In genomic region chr11:5541799-5542481, GRCm38 (mm10) we compare ENCODE assay signal across 8 mouse cellular contexts. TPM values are rescaled to one million over a fixed set of nuclear protein-coding genes. Genes with fewer than 3 reads are reported as not detected.
A peak's percentile ranks its signal among the peaks of the same experiment; 100 is the strongest.
DNase-seq lines count a peak whose midpoint lies in the region; ATAC-seq and TF ChIP-seq lines count a peak whose summit lies in the region.

TSS of gene Ccdc117 (minus strand) at chr11:5542187.

- DNase-seq in 416B (ENCODE audit: low read depth) = peak; percentile 98
- peak; percentile 95 for DNase-seq in heart, adult 8-10 months (ENCODE audit: low spot score)
- DNase-seq in monocyte, adult 2 months (ENCODE audit: low read depth in 1 of 2, low spot score in 2 of 2) = peak; percentile 59 to 72
- DNase-seq in spleen, postnatal 36 days (ENCODE audit: low spot score in 2 of 2) = peak; percentile 94 to 95

- H3K27me3 ChIP-seq in embryonic facial prominence, embryonic 15.5 days = no peaks in the 10 kb centered on the region
- H3K27me3 ChIP-seq in kidney, embryonic 14.5 days (ENCODE audit: control insufficient read depth, insufficient read depth, low read length) = no peaks in the 10 kb centered on the region
- no peaks in the 10 kb centered on the region for H3K27me3 ChIP-seq in limb, embryonic 15.5 days

- H3K36me3 ChIP-seq in embryonic facial prominence, embryonic 15.5 days = peaks cover 15% of the 10 kb centered on the region
- H3K36me3 ChIP-seq in kidney, embryonic 14.5 days (ENCODE audit: control insufficient read depth, insufficient read depth, low read length) = peaks cover 9% of the 10 kb centered on the region; the same call in 1 of the 2 replicates
- 0 out of 2 replicates have a peak, but pooled peaks cover 4% of the 10 kb centered on the region for H3K36me3 ChIP-seq in limb, embryonic 15.5 days

- peak; percentile 96 for ATAC-seq in embryonic facial prominence, embryonic 15.5 days (ENCODE audit: insufficient number of reproducible peaks, low FRiP score, low TSS enrichment, low read depth)
- ATAC-seq in kidney, embryonic 14.5 days (ENCODE audit: low FRiP score, low TSS enrichment) = peak; percentile 99
- ATAC-seq in limb, embryonic 15.5 days (ENCODE audit: insufficient number of reproducible peaks, low FRiP score, low TSS enrichment, low read depth) = peak; percentile 98

- H3K4me3 ChIP-seq in bone marrow, adult 2 months (replicated peaks; ENCODE audit: control insufficient read depth, low read depth, low read length) = peak within 1 kb of the TSS; percentile 86
- peak within 1 kb of the TSS; percentile 91 for H3K4me3 ChIP-seq in embryonic facial prominence, embryonic 15.5 days (replicated peaks)
- H3K4me3 ChIP-seq in kidney, embryonic 14.5 days (ENCODE audit: low read length) = peak within 1 kb of the TSS; percentile 89
- peak within 1 kb of the TSS; percentile 91 for H3K4me3 ChIP-seq in limb, embryonic 15.5 days

- H3K27ac ChIP-seq in bone marrow, adult 2 months (ENCODE audit: control insufficient read depth, insufficient read depth, low read depth, low read length, poor library complexity) = peak within 1 kb of the TSS; percentile 80
- H3K27ac ChIP-seq in embryonic facial prominence, embryonic 15.5 days (replicated peaks) = peak within 1 kb of the TSS; percentile 76
- H3K27ac ChIP-seq in kidney, embryonic 14.5 days (ENCODE audit: low read depth, low read length) = peak within 1 kb of the TSS; percentile 84
- peak within 1 kb of the TSS; percentile 85 for H3K27ac ChIP-seq in limb, embryonic 15.5 days

- peak within 1 kb of the TSS; percentile 62 for H3K4me2 ChIP-seq in embryonic facial prominence, embryonic 15.5 days (replicated peaks)
- H3K4me2 ChIP-seq in kidney, embryonic 14.5 days (replicated peaks; ENCODE audit: low read depth, low read length) = peak within 1 kb of the TSS; percentile 81
- peak within 1 kb of the TSS; percentile 58 for H3K4me2 ChIP-seq in limb, embryonic 15.5 days

- TF ChIP-seq POLR2A in bone marrow, adult 2 months (IDR thresholded peaks at IDR 0.05; ENCODE audit: borderline replicate concordance, control insufficient read depth, low read depth, low read length) = peak; percentile 89; the same call in 1 of the 2 replicates

- H3K9me3 ChIP-seq in embryonic facial prominence, embryonic 15.5 days (replicated peaks) = no peaks in the 10 kb centered on the region
- no peaks in the 10 kb centered on the region for H3K9me3 ChIP-seq in kidney, embryonic 14.5 days (ENCODE audit: control insufficient read depth, low read length)
- H3K9me3 ChIP-seq in limb, embryonic 15.5 days = no peaks in the 10 kb centered on the region

- under 1% methylated on average over 58 of the region's 65 CpGs for WGBS in bone marrow, adult 2 months
- WGBS in embryonic facial prominence, embryonic 15.5 days = under 1% methylated on average over 63 of the region's 65 CpGs
- WGBS in kidney, embryonic 14.5 days = under 1% methylated on average over 60 of the region's 65 CpGs
- under 1% methylated on average over 57 of the region's 65 CpGs for WGBS in limb, embryonic 15.5 days

- peak; percentile 52 for TF ChIP-seq CTCF in bone marrow, adult 2 months (IDR thresholded peaks at IDR 0.05; ENCODE audit: control insufficient read depth, insufficient read depth, low read length)

- H3K4me1 ChIP-seq in bone marrow, adult 2 months (ENCODE audit: control insufficient read depth, insufficient read depth, low read length) = peaks cover 3% of the 10 kb centered on the region; the same call in 1 of the 2 replicates
- peaks cover 20% of the 10 kb centered on the region for H3K4me1 ChIP-seq in embryonic facial prominence, embryonic 15.5 days
- H3K4me1 ChIP-seq in kidney, embryonic 14.5 days (ENCODE audit: control insufficient read depth, insufficient read depth, low read length) = peaks cover 9% of the 10 kb centered on the region
- peaks cover 14% of the 10 kb centered on the region for H3K4me1 ChIP-seq in limb, embryonic 15.5 days

- H3K9ac ChIP-seq in embryonic facial prominence, embryonic 15.5 days = peak within 1 kb of the TSS; percentile 87
- H3K9ac ChIP-seq in kidney, embryonic 14.5 days (ENCODE audit: low read depth, low read length) = peak within 1 kb of the TSS; percentile 92
- H3K9ac ChIP-seq in limb, embryonic 15.5 days = peak within 1 kb of the TSS; percentile 90

RNA-seq across cellular contexts. Expression of gene Ccdc117, which starts in this region (rescaled TPM):
- 4.9 and 9.5 TPM in 2 replicates for polyA plus RNA-seq in bone marrow, adult 2 months (2011; ENCODE audit: insufficient read depth, insufficient read length, low replicate concordance, missing spikeins)
- 17.7 and 19.2 TPM in 2 replicates for polyA plus RNA-seq in embryonic facial prominence, embryonic 15.5 days (2015; fragmentation: Nextera tagmentation; extraction: Ambion mirVana)
- 10 to 100 TPM; 19.8 to 27.1 (median 22.6) TPM for total RNA-seq in heart, adult 8-10 months (2022)
- polyA plus RNA-seq in kidney, embryonic 14.5 days (2014; fragmentation: Nextera tagmentation; extraction: Ambion mirVana) = 11.1 and 21.3 TPM in 2 replicates
- polyA plus RNA-seq in limb, embryonic 15.5 days (2015; fragmentation: Nextera tagmentation; extraction: Ambion mirVana) = 16.0 and 17.4 TPM in 2 replicates

Comparison
In these comparisons a context has a peak if more than half of its experiments do, and no peak if none do; other contexts are left out.
1. Peak in every context shown above with its lines: DNase-seq, ATAC-seq, H3K4me3 ChIP-seq and H3K27ac ChIP-seq.